Mouse (Mus musculus): Measurements from ENCODE around the gene Gps1. TPM values are rescaled to one million over a fixed set of nuclear protein-coding genes. Genes with fewer than 3 reads are reported as not detected.

The Gps1 gene
- polyA plus RNA-seq, 1 experiment from 2014 or later, result 167 TPM

GRCm38 (mm10) chr11:120795756-120796613 lies 11.9 kb downstream of the Gps1 start, which contains the start of gene Dus1l:
Gene Dus1l, minus strand, starts transcription at chr11:120796403.
- H3K9me3 ChIP-seq (replicated peaks; ENCODE audit: control insufficient read depth, low read length), result no peaks in the 10 kb centered on the region
- peak; percentile 90 for ATAC-seq (ENCODE audit: insufficient read depth, low FRiP score)
- peaks cover 13% of the 10 kb centered on the region for H3K4me1 ChIP-seq (ENCODE audit: control insufficient read depth, insufficient read depth, low read length)
- WGBS, result 2% methylated on average over 59 of the region's 59 CpGs
- H3K9ac ChIP-seq (ENCODE audit: low read length), result peak within 1 kb of the TSS; percentile 93
- 0 out of 2 replicates have a peak, but pooled peaks cover 4% of the 10 kb centered on the region for H3K36me3 ChIP-seq (ENCODE audit: control insufficient read depth, insufficient read depth, low read length)
- H3K27me3 ChIP-seq (ENCODE audit: control insufficient read depth, insufficient read depth, low read length), result no peaks in the 10 kb centered on the region
- peak within 1 kb of the TSS; percentile 93 for H3K4me2 ChIP-seq (ENCODE audit: low read depth, low read length)
- peak within 1 kb of the TSS; percentile 71 for H3K27ac ChIP-seq (ENCODE audit: low read length)
- H3K4me3 ChIP-seq (replicated peaks; ENCODE audit: low read length), result peak within 1 kb of the TSS; percentile 84

- H3K9ac ChIP-seq (ENCODE audit: low read length), result peak overlapping the region; percentile 62
- peaks cover 13% of the 10 kb centered on the region for H3K4me1 ChIP-seq (ENCODE audit: control insufficient read depth, insufficient read depth, low read length)
- peak overlapping the region; percentile 51 for H3K4me2 ChIP-seq (ENCODE audit: low read depth, low read length)
- no peaks in the 10 kb centered on the region for H3K27me3 ChIP-seq (ENCODE audit: control insufficient read depth, insufficient read depth, low read length)
- WGBS, result 30% methylated on average over 8 of the region's 8 CpGs
- peak overlapping the region; percentile 71 for H3K27ac ChIP-seq (ENCODE audit: low read length)
- H3K36me3 ChIP-seq (ENCODE audit: control insufficient read depth, insufficient read depth, low read length), result 0 out of 2 replicates have a peak, but pooled peaks cover 1% of the 10 kb centered on the region
- no peaks in the 10 kb centered on the region for H3K9me3 ChIP-seq (replicated peaks; ENCODE audit: control insufficient read depth, low read length)
- no peak for ATAC-seq (ENCODE audit: insufficient read depth, low FRiP score)
- H3K4me3 ChIP-seq (replicated peaks; ENCODE audit: low read length), result peak overlapping the region; percentile 84
Measured at GRCm38 (mm10) chr11:120796614-120796946, 12.5 kb downstream of the Gps1 start.

- Histone ChIP-seq H3K4me1 (ENCODE audit: control insufficient read depth, insufficient read depth, low read length) (peaks cover 13% of the 10 kb centered on the region), H3K4me3 (replicated peaks; ENCODE audit: low read length) (no peak overlapping the region), H3K36me3 (ENCODE audit: control insufficient read depth, insufficient read depth, low read length) (no peaks in the 10 kb centered on the region), H3K4me2 (ENCODE audit: low read depth, low read length) (no peak overlapping the region), H3K9me3 (replicated peaks; ENCODE audit: control insufficient read depth, low read length) (no peaks in the 10 kb centered on the region), H3K9ac (ENCODE audit: low read length) (no peak overlapping the region), H3K27ac (ENCODE audit: low read length) (no peak overlapping the region), H3K27me3 (ENCODE audit: control insufficient read depth, insufficient read depth, low read length) (no peaks in the 10 kb centered on the region)
- WGBS, result 78% methylated on average over 3 of the region's 3 CpGs
- ATAC-seq (ENCODE audit: insufficient read depth, low FRiP score), result no peak
Measured at GRCm38 (mm10) chr11:120798244-120798643, 14.2 kb downstream of the Gps1 start.

- Histone ChIP-seq H3K4me1 (ENCODE audit: control insufficient read depth, insufficient read depth, low read length) (peaks cover 13% of the 10 kb centered on the region), H3K27me3 (ENCODE audit: control insufficient read depth, insufficient read depth, low read length) (no peaks in the 10 kb centered on the region), H3K9me3 (replicated peaks; ENCODE audit: control insufficient read depth, low read length) (no peaks in the 10 kb centered on the region), H3K4me3 (replicated peaks; ENCODE audit: low read length) (no peak overlapping the region), H3K9ac (ENCODE audit: low read length) (no peak overlapping the region), H3K4me2 (ENCODE audit: low read depth, low read length) (no peak overlapping the region), H3K27ac (ENCODE audit: low read length) (no peak overlapping the region), H3K36me3 (ENCODE audit: control insufficient read depth, insufficient read depth, low read length) (no peaks in the 10 kb centered on the region)
- no peak for ATAC-seq (ENCODE audit: insufficient read depth, low FRiP score)
- 70% methylated on average over 6 of the region's 6 CpGs for WGBS
Measured at GRCm38 (mm10) chr11:120799316-120799890, 15.3 kb downstream of the Gps1 start.

- peak overlapping the region; percentile 23; the same call in 1 of the 2 replicates for H3K27ac ChIP-seq (ENCODE audit: low read length)
- 9% methylated on average over 10 of the region's 10 CpGs for WGBS
- no peaks in the 10 kb centered on the region for H3K9me3 ChIP-seq (replicated peaks; ENCODE audit: control insufficient read depth, low read length)
- no peak overlapping the region for H3K4me3 ChIP-seq (replicated peaks; ENCODE audit: low read length)
- H3K9ac ChIP-seq (ENCODE audit: low read length), result peak overlapping the region; percentile 46
- H3K27me3 ChIP-seq (ENCODE audit: control insufficient read depth, insufficient read depth, low read length), result no peaks in the 10 kb centered on the region
- ATAC-seq (ENCODE audit: insufficient read depth, low FRiP score), result peak; percentile 73
- no peaks in the 10 kb centered on the region for H3K36me3 ChIP-seq (ENCODE audit: control insufficient read depth, insufficient read depth, low read length)
- H3K4me2 ChIP-seq (ENCODE audit: low read depth, low read length), result no peak overlapping the region
- peaks cover 8% of the 10 kb centered on the region for H3K4me1 ChIP-seq (ENCODE audit: control insufficient read depth, insufficient read depth, low read length)
Measured at GRCm38 (mm10) chr11:120800061-120800904, 16.2 kb downstream of the Gps1 start.

- WGBS, result 82% methylated on average over 7 of the region's 7 CpGs
- Histone ChIP-seq H3K27ac (ENCODE audit: low read length) (no peak overlapping the region), H3K9me3 (replicated peaks; ENCODE audit: control insufficient read depth, low read length) (no peaks in the 10 kb centered on the region), H3K4me2 (ENCODE audit: low read depth, low read length) (no peak overlapping the region), H3K9ac (ENCODE audit: low read length) (no peak overlapping the region), H3K4me3 (replicated peaks; ENCODE audit: low read length) (no peak overlapping the region), H3K4me1 (ENCODE audit: control insufficient read depth, insufficient read depth, low read length) (peaks cover 3% of the 10 kb centered on the region; the same call in 1 of the 2 replicates), H3K36me3 (ENCODE audit: control insufficient read depth, insufficient read depth, low read length) (peaks cover 35% of the 10 kb centered on the region), H3K27me3 (ENCODE audit: control insufficient read depth, insufficient read depth, low read length) (no peaks in the 10 kb centered on the region)
- ATAC-seq (ENCODE audit: insufficient read depth, low FRiP score), result no peak
Measured at GRCm38 (mm10) chr11:120804274-120804673, 20.2 kb downstream of the Gps1 start.

- Histone ChIP-seq H3K4me3 (replicated peaks; ENCODE audit: low read length) (no peak overlapping the region), H3K27ac (ENCODE audit: low read length) (no peak overlapping the region), H3K27me3 (ENCODE audit: control insufficient read depth, insufficient read depth, low read length) (no peaks in the 10 kb centered on the region), H3K9ac (ENCODE audit: low read length) (no peak overlapping the region), H3K4me1 (ENCODE audit: control insufficient read depth, insufficient read depth, low read length) (peaks cover 3% of the 10 kb centered on the region; the same call in 1 of the 2 replicates), H3K36me3 (ENCODE audit: control insufficient read depth, insufficient read depth, low read length) (peaks cover 40% of the 10 kb centered on the region), H3K4me2 (ENCODE audit: low read depth, low read length) (no peak overlapping the region), H3K9me3 (replicated peaks; ENCODE audit: control insufficient read depth, low read length) (no peaks in the 10 kb centered on the region)
- no peak for ATAC-seq (ENCODE audit: insufficient read depth, low FRiP score)
- 66% methylated on average over 4 of the region's 4 CpGs for WGBS
Measured at GRCm38 (mm10) chr11:120804769-120805168, 20.7 kb downstream of the Gps1 start.

GRCm38 (mm10) chr11:120805375-120806298 lies 21.6 kb downstream of the Gps1 start:
- no peak overlapping the region for H3K9ac ChIP-seq (ENCODE audit: low read length)
- no peaks in the 10 kb centered on the region for H3K9me3 ChIP-seq (replicated peaks; ENCODE audit: control insufficient read depth, low read length)
- H3K4me2 ChIP-seq (ENCODE audit: low read depth, low read length), result no peak overlapping the region
- H3K36me3 ChIP-seq (ENCODE audit: control insufficient read depth, insufficient read depth, low read length), result peaks cover 48% of the 10 kb centered on the region
- H3K4me1 ChIP-seq (ENCODE audit: control insufficient read depth, insufficient read depth, low read length), result no peaks in the 10 kb centered on the region; the same call in 1 of the 2 replicates
- ATAC-seq (ENCODE audit: insufficient read depth, low FRiP score), result no peak
- WGBS, result 82% methylated on average over 7 of the region's 7 CpGs
- no peaks in the 10 kb centered on the region for H3K27me3 ChIP-seq (ENCODE audit: control insufficient read depth, insufficient read depth, low read length)
- H3K4me3 ChIP-seq (replicated peaks; ENCODE audit: low read length), result no peak overlapping the region
- H3K27ac ChIP-seq (ENCODE audit: low read length), result no peak overlapping the region
